Mouse (Mus musculus) liver, embryonic 14.5 days (tissue): ENCODE data around the gene Arsb. TPM values are rescaled to one million over a fixed set of nuclear protein-coding genes. Genes with fewer than 3 reads are reported as not detected.

Source experiments
- ATAC-seq: fragments of 200-750 bp; cut with Nextera tagmentation; 2 replicates; pipeline ENCODE4 v1.8.0; 2017; ENCODE audit warnings: moderate number of reproducible peaks, mild to moderate bottlenecking, moderate library complexity; ENCODE audit not compliant: insufficient read depth
- DNase-seq, 3 experiments: peaks; one replicate each; pipeline ENCODE4 v3.0.0-alpha.2; 2012 to 2013; ENCODE audit warnings: low read depth in 3 of 3, low spot score in 3 of 3
- H3K27ac ChIP-seq: fragments of 300-500 bp; sonication (generic); 2 replicates; pipeline ENCODE4 v1.5.1; 2014; ENCODE audit warnings: moderate library complexity, mild to moderate bottlenecking, control low read depth, inconsistent platforms
- H3K27me3 ChIP-seq: fragments of 300-500 bp; sonication (generic); 2 replicates; pipeline ENCODE4 v1.6.1; 2014; ENCODE audit warnings: mild to moderate bottlenecking, low read length, moderate library complexity; ENCODE audit not compliant: control insufficient read depth, insufficient read depth
- H3K36me3 ChIP-seq: fragments of 300-500 bp; sonication (generic); replicated peaks from 2 replicates; pipeline ENCODE4 v1.6.1; 2014; ENCODE audit warnings: low read depth; ENCODE audit not compliant: control insufficient read depth, insufficient read depth
- H3K4me1 ChIP-seq, 2 experiments: fragments of 200-500 bp in 1 of 2; fragments of 300-500 bp in 1 of 2; sonication (generic) in 1 of 2; replicated peaks; 2 replicates each; pipeline ENCODE4 v1.6.1; 2012 to 2014; ENCODE audit warnings: antibody characterized with exemption in 1 of 2, inconsistent platforms in 1 of 2, low read length in 1 of 2; ENCODE audit not compliant: control insufficient read depth in 2 of 2, insufficient read depth in 2 of 2
- H3K4me2 ChIP-seq: fragments of 300-500 bp; sonication (generic); 2 replicates; pipeline ENCODE4 v1.6.1; 2014; ENCODE audit warnings: low read depth, mild to moderate bottlenecking, control low read depth, moderate library complexity
- H3K4me3 ChIP-seq, 2 experiments: fragments of 200-500 bp in 1 of 2; fragments of 300-500 bp in 1 of 2; sonication (generic) in 1 of 2; 2 replicates each; pipeline ENCODE4 v1.5.1; 2012 to 2014; ENCODE audit warnings: low read depth in 2 of 2, low read length in 2 of 2, mild to moderate bottlenecking in 2 of 2, control low read depth in 1 of 2, inconsistent platforms in 1 of 2, moderate library complexity in 1 of 2; ENCODE audit not compliant: insufficient read depth in 1 of 2
- H3K9ac ChIP-seq: fragments of 300-500 bp; sonication (generic); replicated peaks from 2 replicates; pipeline ENCODE4 v1.6.1; 2014; ENCODE audit warnings: mild to moderate bottlenecking, control low read depth, moderate library complexity
- H3K9me3 ChIP-seq: fragments of 300-500 bp; sonication (generic); 2 replicates; pipeline ENCODE4 v1.6.1; 2016; ENCODE audit warnings: low read length, mixed read lengths; ENCODE audit not compliant: control insufficient read depth
- CTCF ChIP-seq: IDR thresholded peaks from 2 replicates; pipeline ENCODE4 v1.5.1; 2016; ENCODE audit warnings: antibody characterized with exemption, low read depth, control low read depth
- EP300 ChIP-seq: IDR thresholded peaks from 2 replicates; pipeline ENCODE4 v1.6.1; 2016; ENCODE audit warnings: antibody characterized with exemption, low read depth
- WGBS: fragments of 180-500 bp; shearing (Covaris S2); extraction: QIAGEN DNeasy Blood & Tissue Kit; methylation state at CpG from one replicate; pipeline ENCODE4 v1.1.7; 2014; ENCODE audit not compliant: insufficient replicate concordance; 5-methylcytosine and 5-hydroxymethylcytosine counted together
- polyA plus RNA-seq, 2 experiments: library from polyadenylated mRNA; depleted of rRNA in 1 of 2; stranded (reverse) in 1 of 2; unstranded in 1 of 2; fragments of >200 nt; fragmentation: Nextera tagmentation in 1 of 2; extraction: Ambion mirVana in 1 of 2; gene quantifications; 2 replicates each; pipeline versions ENCODE4 v1.2.1 to v1.2.3; 2012 to 2014

Arsb gene
- polyA plus RNA-seq (2012; rRNA removed) (4.0 and 4.2 TPM in 2 replicates), polyA plus RNA-seq (2014; fragmentation: Nextera tagmentation; extraction: Ambion mirVana) (2.8 and 3.4 TPM in 2 replicates)

GRCm38 (mm10) chr13:93771588-93772278 is at the start of gene Arsb:
Arsb (plus strand) TSS chr13:93771630.
- H3K9me3 ChIP-seq, result no peaks in the 10 kb centered on the region
- TF ChIP-seq EP300, result no peak
- peak; percentile 76 for TF ChIP-seq CTCF
- ATAC-seq (peak; percentile 85), DNase-seq (peak; percentile 45 to 47 (median 45))
- H3K9ac ChIP-seq, result peak within 1 kb of the TSS; percentile 25
- H3K4me2 ChIP-seq, result peak within 1 kb of the TSS; percentile 73
- no peaks in the 10 kb centered on the region; the same call in 1 of the 2 replicates for H3K27me3 ChIP-seq
- no peak within 1 kb of the TSS for H3K27ac ChIP-seq
- H3K4me3 ChIP-seq, result peak within 1 kb of the TSS; percentile 62 to 65
- H3K4me1 ChIP-seq, result peaks cover 0 to 6% of the 10 kb centered on the region in 2 experiments; a peak in 2 of 4 replicates
- WGBS, result under 1% methylated on average over 66 of the region's 66 CpGs
- H3K36me3 ChIP-seq, result no peaks in the 10 kb centered on the region

GRCm38 (mm10) chr13:93721916-93722315 is 49.5 kb upstream of the Arsb start:
- no peak for ATAC-seq
- 79% methylated on average over 4 of the region's 4 CpGs for WGBS

GRCm38 (mm10) chr13:93723455-93723854 is 48.0 kb upstream of the Arsb start:
- Histone ChIP-seq H3K4me1 (no peaks in the 10 kb centered on the region), H3K4me2 (no peak overlapping the region), H3K27ac (no peak overlapping the region), H3K27me3 (no peaks in the 10 kb centered on the region), H3K9ac (no peak overlapping the region), H3K4me3 (no peak overlapping the region), H3K9me3 (no peaks in the 10 kb centered on the region), H3K36me3 (no peaks in the 10 kb centered on the region)
- 55% methylated on average over 3 of the region's 3 CpGs for WGBS
- no peak for TF ChIP-seq CTCF
- no peak for TF ChIP-seq EP300
- ATAC-seq (no peak), DNase-seq (no peak)

More at GRCm38 (mm10) chr13:93721916-93722315, 49.5 kb upstream of the Arsb start:
- no peak for DNase-seq
- Histone ChIP-seq H3K4me1 (no peaks in the 10 kb centered on the region), H3K4me3 (no peak overlapping the region), H3K27me3 (no peaks in the 10 kb centered on the region), H3K9me3 (no peaks in the 10 kb centered on the region), H3K27ac (no peak overlapping the region), H3K4me2 (no peak overlapping the region), H3K9ac (no peak overlapping the region), H3K36me3 (no peaks in the 10 kb centered on the region)
- TF ChIP-seq CTCF, result no peak
- no peak for TF ChIP-seq EP300

- H3K4me2 ChIP-seq, result no peak overlapping the region
- DNase-seq, result no peak
- no peaks in the 10 kb centered on the region for H3K36me3 ChIP-seq
- no peak overlapping the region for H3K4me3 ChIP-seq
- H3K4me1 ChIP-seq, result no peaks in the 10 kb centered on the region
- no peak overlapping the region for H3K27ac ChIP-seq
- 18% methylated on average over 2 of the region's 2 CpGs for WGBS
- H3K9ac ChIP-seq, result no peak overlapping the region
- ATAC-seq, result no peak
- H3K9me3 ChIP-seq, result no peaks in the 10 kb centered on the region
- no peaks in the 10 kb centered on the region for H3K27me3 ChIP-seq
- TF ChIP-seq CTCF, result peak; percentile 64
- no peak for TF ChIP-seq EP300
Observed at GRCm38 (mm10) chr13:93724206-93724605, 47.2 kb upstream of the Arsb start.

GRCm38 (mm10) chr13:93735131-93735636 is 36.2 kb upstream of the Arsb start:
- 71% methylated on average over 5 of the region's 5 CpGs for WGBS
- no peak overlapping the region for H3K27ac ChIP-seq
- ATAC-seq, result no peak

More at GRCm38 (mm10) chr13:93735131-93735636, 36.2 kb upstream of the Arsb start:
- TF ChIP-seq CTCF (no peak), EP300 (no peak)
- no peak for DNase-seq
- no peak overlapping the region for H3K9ac ChIP-seq
- H3K4me3 ChIP-seq, result no peak overlapping the region
- H3K4me2 ChIP-seq, result no peak overlapping the region
- no peaks in the 10 kb centered on the region for H3K36me3 ChIP-seq
- H3K4me1 ChIP-seq, result no peaks in the 10 kb centered on the region
- no peaks in the 10 kb centered on the region for H3K9me3 ChIP-seq
- no peaks in the 10 kb centered on the region for H3K27me3 ChIP-seq
